Mouse (Mus musculus) c-Kit-positive CD71-negative TER-119-negative erythroid progenitor cells, embryonic 14.5 days (primary cell): ENCODE results near the gene Ehd4.

Experiments used
- DNase-seq: peaks from one replicate; pipeline ENCODE4 v3.0.0-alpha.2; 2013; ENCODE audit warnings: low read depth

Ehd4 gene

DNA sequence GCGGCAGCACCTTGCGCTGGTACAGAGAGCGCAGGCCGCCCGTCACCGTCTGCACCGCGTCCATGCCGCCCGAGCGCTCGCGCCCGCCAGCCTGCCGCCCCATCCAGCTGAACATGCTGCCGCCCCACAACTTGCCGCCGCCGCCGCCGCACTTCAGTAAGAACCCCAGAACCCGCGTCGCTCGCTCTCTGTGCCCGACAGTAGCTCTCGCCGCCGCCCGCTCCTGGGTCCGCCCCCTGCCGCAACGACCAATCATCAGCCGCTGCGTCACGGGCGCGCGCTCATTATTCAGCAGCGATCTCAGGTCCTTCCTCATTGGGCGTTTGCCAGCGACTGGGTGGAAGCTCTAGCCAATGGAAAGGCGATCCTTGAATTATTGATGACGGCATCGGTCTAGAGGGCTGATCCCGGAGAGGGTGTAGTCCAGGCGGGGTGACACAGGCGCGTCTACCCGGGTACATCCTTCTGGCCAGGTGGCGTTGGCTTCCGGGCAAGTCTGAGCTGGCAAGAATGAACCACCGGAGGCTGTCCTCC is at the start of gene Ehd4:
Gene Ehd4, minus strand, starts transcription at position 246 of the 534 bp plus-strand sequence.
- peak; percentile 97 for DNase-seq

DNA sequence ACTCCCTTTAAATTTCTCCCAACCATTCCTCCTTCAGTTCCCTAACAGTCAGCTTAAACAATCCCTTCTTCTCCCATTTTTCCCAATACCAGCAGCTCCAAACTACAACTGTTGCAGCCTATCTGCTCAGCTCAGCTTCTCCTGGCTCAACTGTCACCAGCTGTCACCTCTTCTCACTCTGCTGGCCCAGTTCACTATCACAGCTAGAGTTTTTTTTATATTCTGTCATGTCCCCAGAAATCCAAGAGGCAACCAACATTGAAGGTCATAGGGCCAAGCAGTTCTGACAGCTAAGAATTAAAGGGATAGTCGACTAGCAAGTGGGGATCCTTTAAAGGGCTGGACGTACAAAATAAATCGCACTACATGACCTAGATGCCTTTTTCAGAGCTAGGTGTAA is 49.3 kb upstream of the Ehd4 start:
- DNase-seq, result no peak

- no peak for DNase-seq
Observed at GRCm38 (mm10) chr2:120200077-120200476, 45.7 kb upstream of the Ehd4 start.

DNA sequence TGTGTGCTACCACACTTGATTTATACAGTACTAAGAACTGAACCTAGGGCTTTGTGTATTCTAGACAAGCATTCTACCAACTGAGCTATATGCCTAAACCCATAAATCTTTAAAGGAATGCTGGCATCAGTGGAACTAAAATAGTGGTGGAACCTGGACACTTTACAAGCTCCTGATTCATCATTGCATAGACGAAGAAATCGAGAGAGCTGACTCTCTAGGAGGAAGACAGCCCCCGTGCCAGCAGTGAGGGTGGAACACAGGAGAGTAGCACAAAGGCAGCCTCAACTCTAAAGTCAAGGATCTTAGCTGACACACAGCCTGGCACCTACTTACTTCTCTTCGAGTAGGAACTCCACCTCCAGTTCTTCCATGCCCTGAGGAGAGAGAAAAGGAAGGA is 33.8 kb upstream of the Ehd4 start:
- no peak for DNase-seq

DNA sequence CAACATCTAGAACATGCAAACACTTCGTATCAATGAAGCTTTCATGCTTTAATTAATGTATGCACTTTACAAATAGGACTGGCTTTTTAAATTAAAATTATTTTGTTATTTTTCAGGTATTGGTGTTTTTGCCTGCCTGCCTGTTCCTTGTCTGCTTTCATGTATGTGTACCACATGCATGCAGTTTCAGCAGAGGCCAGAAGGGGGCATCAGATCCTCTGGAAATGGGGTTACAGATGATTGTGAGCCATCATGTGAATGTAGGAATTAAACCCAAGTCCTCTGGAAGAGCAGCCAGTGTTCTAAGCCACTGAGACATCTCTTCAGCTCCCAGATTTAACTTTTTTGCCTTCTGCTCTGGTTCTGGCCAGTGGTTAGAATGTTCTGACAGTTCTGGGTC is 33.2 kb upstream of the Ehd4 start:
- peak; percentile 12 for DNase-seq

DNA sequence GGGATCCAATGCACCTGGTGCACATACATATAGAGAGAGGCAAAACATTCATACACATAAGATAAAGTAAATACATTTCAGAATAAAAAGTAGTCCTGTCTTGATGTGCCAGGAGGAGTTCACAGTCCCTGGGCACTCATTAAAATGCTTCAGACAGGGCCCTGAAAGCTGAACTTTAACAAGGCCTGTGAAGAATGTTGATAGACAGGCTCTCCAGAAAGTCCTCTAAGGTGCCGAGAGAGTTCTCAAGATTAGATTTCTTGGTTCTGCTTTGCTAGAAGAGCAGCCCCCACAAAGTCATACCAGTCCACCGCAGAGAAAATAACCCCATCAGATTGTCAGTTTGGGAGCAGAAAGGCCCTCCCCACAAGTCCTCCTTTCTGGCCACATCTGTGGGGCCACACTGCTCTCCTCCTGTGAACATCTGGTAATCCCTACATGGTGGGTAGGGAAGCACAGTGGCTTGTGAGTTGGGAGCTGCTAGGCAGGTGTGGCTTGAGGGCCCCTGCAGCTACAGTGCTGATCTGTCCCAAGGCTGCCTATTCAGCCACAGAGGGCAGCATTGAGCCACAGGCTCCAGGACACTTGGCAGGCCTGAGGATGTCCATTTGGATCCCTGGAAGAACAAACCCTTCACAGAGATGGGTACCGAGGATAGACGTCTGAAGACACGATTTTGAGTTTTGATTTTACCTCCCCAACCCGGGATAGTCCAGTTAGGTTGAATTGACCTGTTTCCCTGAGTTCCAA is 31.3 kb upstream of the Ehd4 start:
- DNase-seq, result no peak

GRCm38 (mm10) chr2:120178936-120179335 is 24.5 kb upstream of the Ehd4 start:
- no peak for DNase-seq

GRCm38 (mm10) chr2:120173718-120174117 is 19.3 kb upstream of the Ehd4 start:
- peak; percentile 30 for DNase-seq

GRCm38 (mm10) chr2:120171362-120171761 is 17.0 kb upstream of the Ehd4 start:
- no peak for DNase-seq

- peak; percentile 41 for DNase-seq
Observed at GRCm38 (mm10) chr2:120170726-120171125, 16.3 kb upstream of the Ehd4 start.

- no peak for DNase-seq
Observed at GRCm38 (mm10) chr2:120169382-120169781, 15.0 kb upstream of the Ehd4 start.

GRCm38 (mm10) chr2:120167763-120168162 is 13.4 kb upstream of the Ehd4 start:
- DNase-seq, result no peak

GRCm38 (mm10) chr2:120165474-120165873 is 11.1 kb upstream of the Ehd4 start:
- DNase-seq, result no peak

- no peak for DNase-seq
Observed at GRCm38 (mm10) chr2:120159434-120159833, 5.0 kb upstream of the Ehd4 start.

GRCm38 (mm10) chr2:120158846-120159245 is 4.4 kb upstream of the Ehd4 start:
- DNase-seq, result no peak

DNA sequence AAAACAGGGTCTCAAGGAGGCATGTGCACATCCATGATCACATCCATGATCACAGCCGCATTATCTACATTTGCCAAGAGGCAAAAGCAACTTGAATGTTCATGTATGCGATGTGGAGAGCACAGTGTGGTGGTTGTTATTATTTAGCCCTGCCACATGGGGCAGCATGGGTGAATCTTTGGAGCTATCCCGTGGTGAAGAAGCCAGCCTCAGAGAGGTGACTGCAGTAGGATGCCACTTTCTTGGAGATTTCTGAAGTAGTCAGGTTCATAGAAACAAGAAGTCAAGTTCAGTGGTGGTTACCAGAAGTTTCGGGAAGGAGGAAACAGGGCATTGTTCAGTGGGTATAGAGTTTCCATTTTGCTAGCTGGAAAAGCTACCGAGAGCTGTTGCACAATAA is 3.6 kb upstream of the Ehd4 start:
- no peak for DNase-seq

DNA sequence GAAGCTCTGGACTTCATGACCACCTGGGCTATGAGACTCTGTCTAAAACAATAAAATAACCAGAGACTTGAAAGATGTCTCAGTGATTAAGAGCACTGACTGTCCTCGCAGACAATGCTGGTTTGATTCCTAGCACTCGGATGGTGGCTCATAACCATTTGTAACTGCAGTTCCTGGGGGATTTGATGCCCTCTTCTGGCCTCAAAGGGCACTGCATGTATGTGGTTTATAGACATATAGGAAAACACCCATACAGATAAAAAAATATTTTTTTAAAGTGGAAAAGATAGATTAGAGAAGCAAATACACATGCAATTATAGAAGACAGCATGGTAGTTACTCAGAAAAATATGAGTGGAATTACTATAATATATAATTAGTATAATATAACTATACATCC is 3.2 kb upstream of the Ehd4 start:
- no peak for DNase-seq

DNA sequence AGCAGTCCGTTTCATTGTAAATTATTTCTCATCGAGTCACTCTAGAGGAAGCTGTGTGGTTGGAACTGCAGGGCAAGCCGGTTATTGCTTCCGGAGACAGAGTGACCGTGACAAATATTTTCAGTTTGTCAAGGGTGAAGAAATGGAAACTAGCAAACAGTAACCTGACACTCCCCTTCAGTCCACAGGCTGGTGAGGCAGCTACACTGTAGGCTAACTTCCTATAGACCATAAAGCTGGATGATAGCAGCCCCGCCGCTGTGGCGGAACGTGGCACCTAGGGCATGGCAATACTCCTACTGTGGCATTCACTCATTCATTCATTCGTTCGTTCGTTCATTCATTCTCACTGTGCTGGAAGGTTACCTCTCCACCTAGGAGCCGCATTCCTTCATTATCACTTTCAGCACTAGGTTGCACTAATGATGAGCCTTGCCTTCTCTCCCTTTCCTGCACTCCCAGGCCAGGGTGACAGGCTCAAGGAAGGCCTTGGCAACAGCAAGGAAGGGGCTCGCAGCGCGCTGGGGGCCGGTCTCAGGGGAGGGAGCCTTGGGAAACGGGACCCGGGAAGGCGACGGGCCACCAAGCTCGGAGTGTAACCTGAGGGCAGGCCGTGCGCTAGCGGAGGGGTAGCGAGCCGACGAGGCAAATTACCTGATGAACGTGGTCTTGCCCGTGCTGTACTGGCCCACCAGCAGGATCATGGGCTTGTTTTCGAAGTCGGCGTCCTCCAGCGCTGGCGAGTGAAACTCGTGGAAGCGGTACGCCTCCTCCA is 633 bp downstream of the Ehd4 start:
- peak; percentile 49 for DNase-seq

- DNase-seq, result no peak
Observed at GRCm38 (mm10) chr2:120150571-120150970, 3.8 kb downstream of the Ehd4 start.

DNA sequence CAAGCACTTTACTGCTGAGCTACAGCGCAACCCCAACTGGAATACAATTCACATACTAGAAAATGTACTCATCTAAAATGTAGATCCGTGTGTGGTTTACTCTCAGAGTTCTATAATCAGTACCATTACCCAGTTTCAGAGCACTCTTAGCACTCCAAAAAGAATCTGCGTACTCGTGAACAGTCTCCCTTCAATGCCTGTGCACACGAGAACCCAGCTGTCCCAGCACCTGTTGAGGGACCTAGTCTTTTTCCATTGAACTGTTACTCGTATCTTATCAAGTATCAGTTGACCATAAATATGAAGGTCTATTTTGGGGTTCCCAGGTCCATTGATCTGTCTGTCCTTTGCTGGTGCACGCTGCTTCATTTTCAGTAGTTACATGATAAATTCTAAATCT is 4.8 kb downstream of the Ehd4 start:
- DNase-seq, result no peak

GRCm38 (mm10) chr2:120147999-120148398 is 6.4 kb downstream of the Ehd4 start:
- no peak for DNase-seq

GRCm38 (mm10) chr2:120147364-120147763 is 7.0 kb downstream of the Ehd4 start:
- no peak for DNase-seq

GRCm38 (mm10) chr2:120146543-120146942 is 7.9 kb downstream of the Ehd4 start:
- no peak for DNase-seq
